9 mouse cellular contexts compared by ENCODE assay signal in genomic region chr5:22511824-22512223, GRCm38 (mm10). TPM values are rescaled to one million over a fixed set of nuclear protein-coding genes. Genes with fewer than 3 reads are reported as not detected.
A peak's percentile ranks its signal among the peaks of the same experiment; 100 is the strongest.
DNase-seq lines count a peak whose midpoint lies in the region; TF ChIP-seq lines count a peak whose summit lies in the region.
"Had no signal": no experiment of that assay in that cellular context is flagged by ENCODE, and none has a peak within 500 bp of the region (broad histone marks: within the 10 kb centered on the region; RNA-seq: fewer than 3 reads in every experiment).

No protein-coding gene starts in this region.

- no peak for TF ChIP-seq EP300 in MEL (IDR thresholded peaks at IDR 0.05; ENCODE audit: low read depth in 1 of 2, low read length in 2 of 2)

- H3K36me3 ChIP-seq in kidney, adult 2 months (ENCODE audit: control insufficient read depth, insufficient read depth, low read length), result no peaks in the 10 kb centered on the region
- H3K36me3 ChIP-seq in MEL (ENCODE audit: control insufficient read depth in 1 of 2, insufficient read depth in 2 of 2, low read length in 2 of 2), result peaks cover 0 to 33% of the 10 kb centered on the region in 2 experiments; a peak in 2 of 4 replicates

- no peaks in the 10 kb centered on the region for H3K79me2 ChIP-seq in MEL (ENCODE audit: control insufficient read depth, insufficient read depth, low read length, poor library complexity)

- no peak overlapping the region for H3K9ac ChIP-seq in MEL (ENCODE audit: control insufficient read depth, low read depth, low read length, poor library complexity, severe bottlenecking)
- H3K9ac ChIP-seq: lung, embryonic 15.5 days had no signal

- no peak for DNase-seq in kidney, adult 2 months
- DNase-seq in kidney, postnatal 10 days, result no peak
- DNase-seq in A20 (ENCODE audit: low read depth, low spot score), result peak; percentile 39
- DNase-seq in MEL (ENCODE audit: low read depth, low spot score), result peak; percentile 54
- peak; percentile 20 for DNase-seq in forelimb bud, embryonic 11.5 days (ENCODE audit: low read depth, low spot score)
- no peak for DNase-seq in left cerebral cortex, postnatal 4 days
- no peak for DNase-seq in gastrocnemius, postnatal 25 days
- DNase-seq: thymus, postnatal 36 days had no signal

- peak; percentile 53 for TF ChIP-seq RAD21 in MEL (IDR thresholded peaks at IDR 0.05; ENCODE audit: low read depth, low read length)

- H3K4me1 ChIP-seq in kidney, adult 2 months (ENCODE audit: control insufficient read depth, insufficient read depth, low read length), result no peaks in the 10 kb centered on the region; the same call in 1 of the 2 replicates
- no peaks in the 10 kb centered on the region for H3K4me1 ChIP-seq in MEL (ENCODE audit: control insufficient read depth in 1 of 2, insufficient read depth in 2 of 2, low read length in 2 of 2)
- H3K4me1 ChIP-seq: lung, embryonic 15.5 days had no signal

- no peaks in the 10 kb centered on the region for H3K27me3 ChIP-seq in kidney, adult 2 months (replicated peaks; ENCODE audit: control insufficient read depth, insufficient read depth, low read length)
- H3K27me3 ChIP-seq in MEL (ENCODE audit: control insufficient read depth in 1 of 2, insufficient read depth in 2 of 2, low read length in 2 of 2), result no peaks in the 10 kb centered on the region
- H3K27me3 ChIP-seq: lung, embryonic 15.5 days had no signal

- no peak for TF ChIP-seq POLR2A in kidney, adult 2 months (IDR thresholded peaks at IDR 0.05; ENCODE audit: low read depth, low read length)
- TF ChIP-seq POLR2A in MEL (IDR thresholded peaks at IDR 0.05; ENCODE audit: control insufficient read depth in 1 of 2, insufficient read depth in 1 of 2, low read depth in 1 of 2, low read length in 2 of 2, poor library complexity in 1 of 2), result no peak

- no peak overlapping the region for H3K27ac ChIP-seq in kidney, adult 2 months (ENCODE audit: insufficient read depth, low read depth, low read length)
- no peak overlapping the region for H3K27ac ChIP-seq in MEL (ENCODE audit: control insufficient read depth, low read depth, low read length)
- H3K27ac ChIP-seq: lung, embryonic 15.5 days had no signal

- TF ChIP-seq CTCF in kidney, adult 2 months (conservative IDR thresholded peaks at IDR 0.05; ENCODE audit: insufficient read depth, insufficient read length, low read depth, low read length), result peak; percentile 33
- TF ChIP-seq CTCF in MEL (IDR thresholded peaks at IDR 0.05 in 2 of 3, conservative IDR thresholded peaks at IDR 0.05 in 1 of 3; ENCODE audit: control insufficient read depth in 1 of 3, insufficient read depth in 1 of 3, low read depth in 2 of 3, low read length in 3 of 3, poor library complexity in 1 of 3, severe bottlenecking in 1 of 3), result peak; percentile 6 to 62 (median 20); a peak in 4 of 6 replicates

- no peak overlapping the region for H3K4me3 ChIP-seq in kidney, adult 2 months (ENCODE audit: insufficient read depth, low read depth, low read length)
- H3K4me3 ChIP-seq in MEL (ENCODE audit: control insufficient read depth in 1 of 2, insufficient read depth in 1 of 2, low read depth in 2 of 2, low read length in 2 of 2), result no peak overlapping the region
- H3K4me3 ChIP-seq: lung, embryonic 15.5 days had no signal

- intact Hi-C loops in left cerebral cortex, postnatal 4 days (cut with DNase I), result loop anchor here (10.0 kb wide), 1 partner anchor 697 kb away; no protein-coding TSS in a partner anchor

- 41% methylated on average over 8 of the region's 8 CpGs for WGBS in kidney, adult 2 months

- H3K9me3 ChIP-seq in MEL (replicated peaks; ENCODE audit: insufficient read depth, low read length), result no peaks in the 10 kb centered on the region
- H3K9me3 ChIP-seq: lung, embryonic 15.5 days had no signal

TF ChIP-seq in MEL, 35 proteins besides CTCF, POLR2A, EP300 and RAD21:
- TF ChIP-seq HCFC1 (IDR thresholded peaks at IDR 0.05; ENCODE audit: low read depth, low read length) (no peak), SMC3 (IDR thresholded peaks at IDR 0.05; ENCODE audit: low read depth, low read length) (peak; percentile 42)

RNA-seq across cellular contexts. Expression of gene Orc5, which starts 38.4 kb away (rescaled TPM):
- 3.2 and 4.2 TPM in 2 replicates for polyA plus RNA-seq in kidney, adult 2 months (2012; rRNA removed)
- 68.0 and 76.5 TPM in 2 replicates for total RNA-seq in MEL (2012; rRNA removed)
- 10 to 100 TPM in 1 of 2 experiments, not detected in 1; 75.7 TPM for polyA plus RNA-seq in MEL (2012; ENCODE audit: insufficient read depth in 1 of 2, insufficient read length in 2 of 2, low read depth in 1 of 2, low replicate concordance in 2 of 2, missing spikeins in 1 of 2)
- 10 to 100 TPM; 22.7 to 24.4 TPM for total RNA-seq in left cerebral cortex, postnatal 4 days (2021)
- 1 to 10 TPM; 6.2 to 6.5 TPM for total RNA-seq in gastrocnemius, postnatal 25 days (2021)

Comparison
In these comparisons a context has a peak if more than half of its experiments do, and no peak if none do; other contexts are left out.
1. DNase-seq: peak in A20 (single experiment), MEL (single experiment) and forelimb bud, embryonic 11.5 days (single experiment); none in kidney, adult 2 months (single experiment), kidney, postnatal 10 days (single experiment), left cerebral cortex, postnatal 4 days (single experiment) and gastrocnemius, postnatal 25 days (single experiment).